Mouse (Mus musculus): ENCODE data around the gene Rgs8. TPM values are rescaled to one million over a fixed set of nuclear protein-coding genes. Genes with fewer than 3 reads are reported as not detected.

Gene Rgs8
- total and polyA plus RNA-seq, 3 experiments = not detected

GRCm38 (mm10) chr1:153702166-153702852, 49.5 kb downstream of the Rgs8 start:
- no peak overlapping the region for H3K9ac ChIP-seq (ENCODE audit: insufficient read depth, low read depth)
- no peaks in the 10 kb centered on the region for H3K79me2 ChIP-seq (replicated peaks; ENCODE audit: control insufficient read depth, extremely low read depth, insufficient read depth, poor library complexity, severe bottlenecking)
- TF ChIP-seq POLR2A (IDR thresholded peaks at IDR 0.05; ENCODE audit: low read depth, low read length) (no peak), MAZ (IDR thresholded peaks at IDR 0.05; ENCODE audit: low read depth, low read length) (no peak)
- in situ Hi-C loops (cut with MboI; ENCODE audit: low pct_ligation_motif_present, low pct_unique_long_range_greater_than_20kb, low sequenced_read_pairs) (loop anchor here (5.0 kb wide), 1 partner anchor 35 kb away; no protein-coding TSS in a partner anchor), dilution Hi-C loops (cut with MboI; ENCODE audit: extremely low pct_ligation_motif_present, extremely low pct_unique_long_range_greater_than_20kb, low sequenced_read_pairs) (no loop called here)
- no peak overlapping the region for H3K4me3 ChIP-seq (replicated peaks in 1 of 3; ENCODE audit: low read depth in 2 of 3, low read length in 2 of 3, poor library complexity in 1 of 3)
- peaks cover 6% of the 10 kb centered on the region for H3K27me3 ChIP-seq (replicated peaks)
- H3K4me2 ChIP-seq (ENCODE audit: insufficient read depth, low read depth, poor library complexity, severe bottlenecking) = 0 out of 2 replicates have a peak overlapping the region, but pooled peaks have one; percentile 24
- H3K36me3 ChIP-seq (replicated peaks in 1 of 2; ENCODE audit: control insufficient read depth in 1 of 2, insufficient read depth in 1 of 2, low read length in 1 of 2) = no peaks in the 10 kb centered on the region
- peaks cover 5% of the 10 kb centered on the region for H3K9me3 ChIP-seq (replicated peaks; ENCODE audit: low read length)
- DNase-seq (ENCODE audit: extremely low read depth) = no peak
- H3K27ac ChIP-seq (ENCODE audit: insufficient read depth, low read depth) = no peak overlapping the region
- peaks cover 16 to 69% of the 10 kb centered on the region in 2 experiments for H3K4me1 ChIP-seq (ENCODE audit: control insufficient read depth in 1 of 2, insufficient read depth in 2 of 2)

- Histone ChIP-seq H3K4me3 (replicated peaks in 1 of 3; ENCODE audit: low read depth in 2 of 3, low read length in 2 of 3, poor library complexity in 1 of 3) (peak overlapping the region in 1 of 3 experiments; percentile 10), H3K27ac (ENCODE audit: insufficient read depth, low read depth) (no peak overlapping the region), H3K4me1 (ENCODE audit: control insufficient read depth in 1 of 2, insufficient read depth in 2 of 2) (peaks cover 16 to 75% of the 10 kb centered on the region in 2 experiments), H3K4me2 (ENCODE audit: insufficient read depth, low read depth, poor library complexity, severe bottlenecking) (peak overlapping the region; percentile 24), H3K79me2 (replicated peaks; ENCODE audit: control insufficient read depth, extremely low read depth, insufficient read depth, poor library complexity, severe bottlenecking) (no peaks in the 10 kb centered on the region), H3K36me3 (replicated peaks in 1 of 2; ENCODE audit: control insufficient read depth in 1 of 2, insufficient read depth in 1 of 2, low read length in 1 of 2) (no peaks in the 10 kb centered on the region), H3K9me3 (replicated peaks; ENCODE audit: low read length) (peaks cover 5% of the 10 kb centered on the region), H3K9ac (ENCODE audit: insufficient read depth, low read depth) (no peak overlapping the region), H3K27me3 (replicated peaks) (peaks cover 6% of the 10 kb centered on the region)
- dilution Hi-C loops (cut with MboI; ENCODE audit: extremely low pct_ligation_motif_present, extremely low pct_unique_long_range_greater_than_20kb, low sequenced_read_pairs) = no loop called here
- DNase-seq (ENCODE audit: extremely low read depth) = peak; percentile 30
- in situ Hi-C loops (cut with MboI; ENCODE audit: low pct_ligation_motif_present, low pct_unique_long_range_greater_than_20kb, low sequenced_read_pairs) = loop anchor here (5.0 kb wide), 1 partner anchor 34 kb away; no protein-coding TSS in a partner anchor
- TF ChIP-seq ETS1 (conservative IDR thresholded peaks at IDR 0.05; ENCODE audit: low read depth, low read length) (peak; percentile 61), MAFK (IDR thresholded peaks at IDR 0.05; ENCODE audit: insufficient replicate concordance, low read length) (no peak), ELF1 (IDR thresholded peaks at IDR 0.05; ENCODE audit: low read depth, low read length) (no peak), CTCF (conservative IDR thresholded peaks at IDR 0.05 in 1 of 2, IDR thresholded peaks at IDR 0.05 in 1 of 2; ENCODE audit: low read depth in 2 of 2, low read length in 2 of 2) (no peak), ZMIZ1 (IDR thresholded peaks at IDR 0.05; ENCODE audit: low read depth, low read length) (no peak), USF2 (conservative IDR thresholded peaks at IDR 0.05; ENCODE audit: low read depth, low read length) (no peak), RCOR1 (conservative IDR thresholded peaks at IDR 0.05; ENCODE audit: low read depth, low read length) (no peak), CHD2 (IDR thresholded peaks at IDR 0.05; ENCODE audit: low read length) (no peak), MAZ (IDR thresholded peaks at IDR 0.05; ENCODE audit: low read depth, low read length) (no peak), TBP (conservative IDR thresholded peaks at IDR 0.05; ENCODE audit: low read depth, low read length) (no peak), ZKSCAN1 (IDR thresholded peaks at IDR 0.05; ENCODE audit: borderline replicate concordance, low read depth, low read length) (no peak), UBTF (IDR thresholded peaks at IDR 0.05; ENCODE audit: low read depth, low read length) (no peak), EP300 (IDR thresholded peaks at IDR 0.05; ENCODE audit: low read length) (peak; percentile 82), POLR2AphosphoS2 (IDR thresholded peaks at IDR 0.05; ENCODE audit: low read depth, low read length) (no peak), JUND (conservative IDR thresholded peaks at IDR 0.05; ENCODE audit: low read depth, low read length) (peak; percentile 60), IRF4 (IDR thresholded peaks at IDR 0.05; ENCODE audit: low read depth, low read length) (peak; percentile 87), TCF12 (IDR thresholded peaks at IDR 0.05; ENCODE audit: low read depth, low read length) (0 out of 2 replicates have a peak, but pooled peaks have one; percentile 0), KAT2A (IDR thresholded peaks at IDR 0.05; ENCODE audit: insufficient replicate concordance, low read length) (no peak), MEF2A (IDR thresholded peaks at IDR 0.05; ENCODE audit: borderline replicate concordance, low read depth, low read length) (peak; percentile 78), GABPA (IDR thresholded peaks at IDR 0.05; ENCODE audit: insufficient replicate concordance, low read depth, low read length) (no peak), RAD21 (IDR thresholded peaks at IDR 0.05; ENCODE audit: low read depth, low read length) (no peak), BHLHE40 (IDR thresholded peaks at IDR 0.05; ENCODE audit: low read depth, low read length) (peak; percentile 37; the same call in 1 of the 2 replicates), SMC3 (IDR thresholded peaks at IDR 0.05; ENCODE audit: low read depth, low read length) (no peak), USF1 (IDR thresholded peaks at IDR 0.05; ENCODE audit: low read depth, low read length) (no peak), JUN (IDR thresholded peaks at IDR 0.05; ENCODE audit: insufficient read depth, low read depth, low read length) (no peak), NELFE (IDR thresholded peaks at IDR 0.05; ENCODE audit: low read depth, low read length) (no peak), CHD1 (IDR thresholded peaks at IDR 0.05; ENCODE audit: low read depth, low read length) (no peak), ZC3H11A (IDR thresholded peaks at IDR 0.05; ENCODE audit: low read depth, low read length) (no peak)
These were observed 50.1 kb downstream of the Rgs8 start for GRCm38 (mm10) chr1:153702853-153703410.
